Mouse (Mus musculus): ENCODE results near the gene Nfasc. TPM values are rescaled to one million over a fixed set of nuclear protein-coding genes. Genes with fewer than 3 reads are reported as not detected.

Gene Nfasc
- polyA plus RNA-seq, 1 experiment from 2014 or later = 25.5 TPM

DNA sequence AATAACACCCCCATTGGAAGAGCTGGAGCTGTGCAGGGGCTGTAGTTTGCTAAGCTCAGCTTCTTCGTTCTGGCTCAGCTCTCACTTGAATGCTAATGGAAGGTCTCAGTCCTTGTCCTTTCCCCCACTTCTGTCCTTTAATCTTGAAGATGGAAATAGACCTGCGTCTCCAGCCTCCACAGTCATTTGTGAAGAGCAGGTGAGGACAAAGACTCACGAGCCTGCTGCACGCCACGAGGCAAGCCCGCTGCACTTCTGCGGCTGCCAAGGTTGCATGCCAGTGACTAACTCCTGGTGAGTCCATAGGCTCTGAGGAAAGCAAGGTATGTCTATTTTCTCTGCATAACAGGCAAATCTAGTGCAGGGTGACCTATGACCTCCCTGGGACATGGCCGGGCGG lies 88.4 kb downstream of the Nfasc start:
- Histone ChIP-seq H3K9ac (ENCODE audit: low read length) (no peak overlapping the region), H3K9me3 (ENCODE audit: control insufficient read depth, low read length) (no peaks in the 10 kb centered on the region), H3K27me3 (ENCODE audit: control insufficient read depth, insufficient read depth, low read length) (no peaks in the 10 kb centered on the region), H3K4me1 (ENCODE audit: control insufficient read depth, insufficient read depth, low read length) (no peaks in the 10 kb centered on the region), H3K4me3 (ENCODE audit: low read depth, low read length) (no peak overlapping the region), H3K36me3 (ENCODE audit: control insufficient read depth, insufficient read depth, low read length) (no peaks in the 10 kb centered on the region), H3K27ac (ENCODE audit: low read depth, low read length) (no peak overlapping the region), H3K4me2 (ENCODE audit: low read depth) (no peak overlapping the region)
- 86% methylated on average over 9 of the region's 9 CpGs for WGBS
- ATAC-seq (ENCODE audit: insufficient read depth, low FRiP score, low TSS enrichment) = no peak
- no peak for DNase-seq (ENCODE audit: low spot score)

DNA sequence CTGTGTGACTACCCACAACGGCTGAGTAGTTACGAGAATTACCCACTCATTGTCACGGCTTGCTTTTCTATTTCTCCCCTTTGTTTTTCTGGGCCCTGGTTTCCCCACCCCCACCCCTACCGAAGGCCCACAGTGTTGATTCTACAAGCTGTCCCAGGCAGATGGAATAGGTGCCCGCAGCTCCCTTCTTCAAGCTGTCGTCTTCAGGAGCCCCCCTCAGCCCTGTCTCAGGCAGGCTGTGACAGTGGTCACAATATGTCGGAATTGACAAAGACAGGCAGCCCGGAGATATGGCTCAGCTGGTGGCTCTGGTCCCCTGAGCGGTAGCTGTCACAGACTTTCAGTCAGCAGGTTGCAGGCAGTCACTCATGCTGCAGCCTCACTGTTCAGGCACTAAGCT lies 90.9 kb downstream of the Nfasc start:
- Histone ChIP-seq H3K27me3 (ENCODE audit: control insufficient read depth, insufficient read depth, low read length) (no peaks in the 10 kb centered on the region), H3K4me3 (ENCODE audit: low read depth, low read length) (no peak overlapping the region), H3K9ac (ENCODE audit: low read length) (no peak overlapping the region), H3K36me3 (ENCODE audit: control insufficient read depth, insufficient read depth, low read length) (no peaks in the 10 kb centered on the region), H3K4me2 (ENCODE audit: low read depth) (no peak overlapping the region), H3K9me3 (ENCODE audit: control insufficient read depth, low read length) (no peaks in the 10 kb centered on the region), H3K27ac (ENCODE audit: low read depth, low read length) (no peak overlapping the region), H3K4me1 (ENCODE audit: control insufficient read depth, insufficient read depth, low read length) (no peaks in the 10 kb centered on the region)
- no peak for ATAC-seq (ENCODE audit: insufficient read depth, low FRiP score, low TSS enrichment)
- WGBS = 60% methylated on average over 9 of the region's 9 CpGs
- DNase-seq (ENCODE audit: low spot score) = no peak

DNA sequence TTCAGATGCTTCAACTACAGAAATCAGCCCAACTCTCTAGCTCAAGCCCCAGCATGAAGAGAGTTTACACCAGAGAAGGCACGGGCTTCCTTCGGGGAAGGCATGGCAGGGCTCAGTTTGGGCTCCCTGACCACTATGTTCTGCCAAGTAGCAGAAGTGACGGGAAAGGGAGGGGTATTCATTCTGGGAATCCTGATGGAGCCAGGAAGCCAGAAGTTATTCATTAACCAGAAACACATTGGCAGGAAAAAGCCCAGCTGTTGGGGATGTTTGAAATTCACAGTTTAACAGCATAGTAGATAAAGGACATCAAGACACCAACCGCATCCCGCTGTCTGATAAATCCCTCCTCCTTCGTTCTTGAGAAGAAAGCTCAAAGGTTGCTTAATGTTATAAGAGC lies 93.6 kb downstream of the Nfasc start:
- no peaks in the 10 kb centered on the region for H3K9me3 ChIP-seq (ENCODE audit: control insufficient read depth, low read length)
- H3K27me3 ChIP-seq (ENCODE audit: control insufficient read depth, insufficient read depth, low read length) = no peaks in the 10 kb centered on the region
- DNase-seq (ENCODE audit: low spot score) (no peak), ATAC-seq (ENCODE audit: insufficient read depth, low FRiP score, low TSS enrichment) (no peak)
- no peaks in the 10 kb centered on the region for H3K36me3 ChIP-seq (ENCODE audit: control insufficient read depth, insufficient read depth, low read length)
- H3K4me1 ChIP-seq (ENCODE audit: control insufficient read depth, insufficient read depth, low read length) = no peaks in the 10 kb centered on the region
- no peak overlapping the region for H3K9ac ChIP-seq (ENCODE audit: low read length)
- no peak overlapping the region for H3K4me3 ChIP-seq (ENCODE audit: low read depth, low read length)
- H3K4me2 ChIP-seq (ENCODE audit: low read depth) = no peak overlapping the region
- WGBS = 67% methylated on average over 6 of the region's 6 CpGs
- H3K27ac ChIP-seq (ENCODE audit: low read depth, low read length) = no peak overlapping the region

DNA sequence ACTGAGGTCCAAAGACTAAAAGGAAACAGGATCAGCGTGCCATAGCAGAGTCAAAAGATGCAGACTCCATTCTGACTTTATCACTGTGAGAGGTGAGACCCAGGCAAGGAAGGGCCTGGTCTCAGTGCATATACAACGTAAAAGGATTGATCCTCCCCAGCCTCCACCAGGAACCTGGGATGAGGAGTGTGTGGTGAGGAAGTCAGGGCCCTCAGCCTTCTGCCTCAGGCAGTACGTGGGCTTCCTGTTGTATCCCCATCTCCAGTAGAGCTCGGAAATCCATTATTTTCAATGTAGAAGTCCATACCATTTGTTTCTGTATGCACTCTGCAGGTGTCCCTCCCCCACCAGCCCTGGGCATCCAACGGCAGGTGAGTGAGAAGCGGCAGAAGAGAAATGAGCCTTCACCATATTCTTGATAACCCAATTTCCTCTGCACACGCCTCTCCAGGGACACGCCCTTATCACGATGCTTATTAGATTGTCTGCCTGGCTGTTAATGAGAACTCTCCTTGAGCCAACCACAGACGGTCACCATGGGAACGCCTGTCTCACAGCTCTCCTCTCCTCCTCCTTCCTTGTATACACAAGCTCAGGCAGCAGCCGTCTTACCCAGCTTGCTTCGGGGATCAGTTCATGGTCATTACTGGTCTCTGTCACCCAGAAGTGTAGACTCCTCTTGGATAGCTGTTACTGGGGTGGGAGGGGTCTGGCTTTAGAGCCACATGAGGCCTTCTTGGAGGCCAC lies 100.4 kb downstream of the Nfasc start:
- H3K9ac ChIP-seq (ENCODE audit: low read length) = no peak overlapping the region
- WGBS = 75% methylated on average over 13 of the region's 13 CpGs
- no peak for DNase-seq (ENCODE audit: low spot score)
- H3K36me3 ChIP-seq (ENCODE audit: control insufficient read depth, insufficient read depth, low read length) = no peaks in the 10 kb centered on the region
- H3K4me3 ChIP-seq (ENCODE audit: low read depth, low read length) = no peak overlapping the region
- no peaks in the 10 kb centered on the region for H3K4me1 ChIP-seq (ENCODE audit: control insufficient read depth, insufficient read depth, low read length)
- no peak overlapping the region for H3K27ac ChIP-seq (ENCODE audit: low read depth, low read length)
- no peaks in the 10 kb centered on the region for H3K9me3 ChIP-seq (ENCODE audit: control insufficient read depth, low read length)
- H3K27me3 ChIP-seq (ENCODE audit: control insufficient read depth, insufficient read depth, low read length) = no peaks in the 10 kb centered on the region
- no peak for ATAC-seq (ENCODE audit: insufficient read depth, low FRiP score, low TSS enrichment)
- no peak overlapping the region for H3K4me2 ChIP-seq (ENCODE audit: low read depth)

DNA sequence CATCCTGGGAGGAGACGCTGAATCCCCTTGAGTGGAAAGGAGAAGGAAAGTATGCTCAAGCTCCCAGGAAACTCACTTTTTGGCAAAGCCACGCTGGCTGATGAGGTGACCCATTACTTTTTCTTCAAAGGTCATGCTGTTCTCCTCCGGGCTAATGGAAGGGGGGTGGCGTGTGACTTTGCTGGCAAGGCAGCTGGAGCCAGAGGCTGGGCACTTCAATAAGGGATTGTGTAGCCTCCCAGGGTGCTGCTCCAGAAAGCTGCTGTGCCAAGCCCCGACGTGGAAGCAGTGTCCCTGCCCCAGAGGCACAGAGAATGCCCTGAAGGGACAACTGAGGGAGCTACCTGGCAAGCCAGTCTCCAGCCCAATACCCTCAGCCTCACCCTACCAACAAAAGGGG lies 101.3 kb downstream of the Nfasc start:
- no peaks in the 10 kb centered on the region for H3K4me1 ChIP-seq (ENCODE audit: control insufficient read depth, insufficient read depth, low read length)
- H3K27ac ChIP-seq (ENCODE audit: low read depth, low read length) = no peak overlapping the region
- H3K9ac ChIP-seq (ENCODE audit: low read length) = no peak overlapping the region
- WGBS = 83% methylated on average over 6 of the region's 6 CpGs
- no peaks in the 10 kb centered on the region for H3K36me3 ChIP-seq (ENCODE audit: control insufficient read depth, insufficient read depth, low read length)
- ATAC-seq (ENCODE audit: insufficient read depth, low FRiP score, low TSS enrichment) (no peak), DNase-seq (ENCODE audit: low spot score) (no peak)
- H3K4me2 ChIP-seq (ENCODE audit: low read depth) = no peak overlapping the region
- no peaks in the 10 kb centered on the region for H3K27me3 ChIP-seq (ENCODE audit: control insufficient read depth, insufficient read depth, low read length)
- H3K9me3 ChIP-seq (ENCODE audit: control insufficient read depth, low read length) = no peaks in the 10 kb centered on the region
- H3K4me3 ChIP-seq (ENCODE audit: low read depth, low read length) = no peak overlapping the region

DNA sequence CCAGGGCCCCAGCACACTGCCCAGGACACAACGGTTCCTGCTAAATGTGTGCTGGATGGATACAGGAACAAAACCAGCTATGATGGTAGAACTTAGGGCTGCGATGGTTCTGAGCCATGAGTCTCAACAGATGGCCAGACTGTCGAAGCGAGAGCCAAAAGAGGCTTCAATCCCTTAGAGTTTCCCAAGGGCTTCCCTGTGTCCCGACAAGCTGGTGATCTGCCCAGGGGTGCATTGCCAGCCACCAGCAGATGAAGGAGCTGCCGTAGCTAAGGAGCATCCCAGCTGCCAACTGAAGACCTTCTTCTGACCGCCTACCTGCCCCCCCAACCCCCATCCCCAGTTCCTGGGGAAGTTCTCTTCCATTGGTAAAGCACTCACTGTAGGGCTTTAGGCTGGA lies 104.3 kb downstream of the Nfasc start:
- 85% methylated on average over 7 of the region's 7 CpGs for WGBS
- Histone ChIP-seq H3K4me2 (ENCODE audit: low read depth) (no peak overlapping the region), H3K9me3 (ENCODE audit: control insufficient read depth, low read length) (no peaks in the 10 kb centered on the region), H3K36me3 (ENCODE audit: control insufficient read depth, insufficient read depth, low read length) (no peaks in the 10 kb centered on the region), H3K9ac (ENCODE audit: low read length) (no peak overlapping the region), H3K4me1 (ENCODE audit: control insufficient read depth, insufficient read depth, low read length) (no peaks in the 10 kb centered on the region), H3K4me3 (ENCODE audit: low read depth, low read length) (no peak overlapping the region), H3K27me3 (ENCODE audit: control insufficient read depth, insufficient read depth, low read length) (no peaks in the 10 kb centered on the region), H3K27ac (ENCODE audit: low read depth, low read length) (no peak overlapping the region)
- ATAC-seq (ENCODE audit: insufficient read depth, low FRiP score, low TSS enrichment) (no peak), DNase-seq (ENCODE audit: low spot score) (no peak)

DNA sequence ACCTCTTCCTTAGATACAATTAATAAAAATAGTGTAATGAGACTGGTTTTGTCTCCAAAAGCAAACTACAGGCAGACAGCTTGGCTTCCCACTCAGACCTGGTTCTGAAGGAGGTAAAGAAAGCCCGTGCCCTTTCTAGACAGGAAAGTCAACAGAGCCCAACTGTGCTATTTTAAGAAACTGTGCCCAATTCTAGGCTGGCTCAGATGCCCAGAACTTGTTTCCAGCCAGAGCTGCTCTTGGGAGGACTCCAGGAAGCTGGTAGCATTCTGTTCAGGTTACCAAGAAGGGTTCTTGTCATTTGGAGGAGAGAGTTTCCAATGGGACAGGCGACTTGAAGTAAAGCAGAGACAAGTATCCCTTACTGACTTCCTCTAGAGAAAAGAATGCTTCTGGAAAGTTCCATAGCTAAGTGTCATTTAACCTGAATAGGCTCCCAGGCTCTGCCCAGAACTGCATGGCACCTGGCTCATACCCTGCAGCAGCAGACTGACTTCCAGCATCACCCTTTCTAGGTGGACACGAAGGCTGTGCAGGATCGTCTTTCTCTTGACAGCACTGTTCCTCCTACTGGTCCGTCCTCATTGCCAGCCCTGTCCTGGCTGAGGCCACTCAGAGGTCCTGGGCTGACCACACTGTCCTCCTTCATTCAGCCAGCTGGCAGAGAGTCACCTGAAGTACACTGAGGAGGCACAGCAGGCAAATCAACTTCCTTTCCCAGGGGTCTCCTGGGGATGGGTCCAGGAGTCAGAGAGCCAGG lies 111.8 kb downstream of the Nfasc start:
- Histone ChIP-seq H3K4me2 (ENCODE audit: low read depth) (no peak overlapping the region), H3K9me3 (ENCODE audit: control insufficient read depth, low read length) (no peaks in the 10 kb centered on the region), H3K27ac (ENCODE audit: low read depth, low read length) (no peak overlapping the region), H3K9ac (ENCODE audit: low read length) (no peak overlapping the region), H3K27me3 (ENCODE audit: control insufficient read depth, insufficient read depth, low read length) (no peaks in the 10 kb centered on the region), H3K4me3 (ENCODE audit: low read depth, low read length) (no peak overlapping the region), H3K4me1 (ENCODE audit: control insufficient read depth, insufficient read depth, low read length) (no peaks in the 10 kb centered on the region), H3K36me3 (ENCODE audit: control insufficient read depth, insufficient read depth, low read length) (peaks cover 2% of the 10 kb centered on the region; the same call in 1 of the 2 replicates)
- ATAC-seq (ENCODE audit: insufficient read depth, low FRiP score, low TSS enrichment) = no peak
- WGBS = 77% methylated on average over 5 of the region's 5 CpGs
- DNase-seq (ENCODE audit: low spot score) = no peak

DNA sequence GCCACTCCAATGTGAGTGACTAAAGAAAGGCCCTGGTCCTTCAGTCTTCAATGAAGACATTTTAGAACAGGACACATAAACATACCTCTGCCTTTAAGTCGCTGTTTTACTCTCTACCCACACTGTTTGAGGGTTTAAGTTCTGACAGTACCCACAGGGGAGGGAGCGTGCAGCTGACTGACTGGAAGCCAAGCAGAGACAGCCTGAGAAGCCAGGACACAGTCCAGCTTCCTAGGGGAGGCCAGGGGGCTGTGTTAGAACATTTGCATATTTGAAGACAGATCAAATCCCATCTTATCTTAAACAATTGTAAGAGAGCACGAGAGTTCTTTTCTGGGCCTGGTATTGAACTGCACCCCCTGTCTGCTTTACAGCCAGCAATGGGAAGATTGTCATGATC lies 113.0 kb downstream of the Nfasc start:
- ATAC-seq (ENCODE audit: insufficient read depth, low FRiP score, low TSS enrichment) = no peak

DNA sequence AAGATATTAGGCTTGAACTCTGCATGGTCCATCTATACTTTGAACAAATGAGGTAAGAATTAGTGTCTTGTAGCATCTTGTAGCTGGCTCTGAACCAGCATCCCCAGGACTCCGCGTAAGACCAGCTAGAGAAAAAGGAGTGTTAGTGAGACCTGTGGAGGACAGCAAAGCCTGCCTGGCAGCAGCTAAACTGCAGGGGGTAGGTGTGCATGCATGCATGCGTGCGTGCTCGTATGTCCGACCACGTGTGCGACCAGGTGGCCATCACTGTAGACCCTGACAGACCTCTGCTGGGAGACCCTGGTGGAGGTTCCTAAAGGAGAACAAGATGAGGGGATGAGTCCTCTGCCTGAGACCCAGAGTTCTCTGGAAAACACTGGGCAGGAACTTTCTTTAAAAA lies 113.4 kb downstream of the Nfasc start:
- Histone ChIP-seq H3K27ac (ENCODE audit: low read depth, low read length) (no peak overlapping the region), H3K4me1 (ENCODE audit: control insufficient read depth, insufficient read depth, low read length) (no peaks in the 10 kb centered on the region), H3K36me3 (ENCODE audit: control insufficient read depth, insufficient read depth, low read length) (peaks cover 2% of the 10 kb centered on the region; the same call in 1 of the 2 replicates), H3K9ac (ENCODE audit: low read length) (no peak overlapping the region), H3K27me3 (ENCODE audit: control insufficient read depth, insufficient read depth, low read length) (no peaks in the 10 kb centered on the region), H3K4me3 (ENCODE audit: low read depth, low read length) (no peak overlapping the region), H3K9me3 (ENCODE audit: control insufficient read depth, low read length) (no peaks in the 10 kb centered on the region), H3K4me2 (ENCODE audit: low read depth) (no peak overlapping the region)
- DNase-seq (ENCODE audit: low spot score) (no peak), ATAC-seq (ENCODE audit: insufficient read depth, low FRiP score, low TSS enrichment) (no peak)
- WGBS = 91% methylated on average over 8 of the region's 8 CpGs

More for the DNA sequence above, 113.0 kb downstream of the Nfasc start:
- no peak overlapping the region for H3K9ac ChIP-seq (ENCODE audit: low read length)
- no peaks in the 10 kb centered on the region for H3K4me1 ChIP-seq (ENCODE audit: control insufficient read depth, insufficient read depth, low read length)
- peaks cover 2% of the 10 kb centered on the region; the same call in 1 of the 2 replicates for H3K36me3 ChIP-seq (ENCODE audit: control insufficient read depth, insufficient read depth, low read length)
- no peaks in the 10 kb centered on the region for H3K27me3 ChIP-seq (ENCODE audit: control insufficient read depth, insufficient read depth, low read length)
- WGBS = 81% methylated on average over 3 of the region's 3 CpGs
- H3K27ac ChIP-seq (ENCODE audit: low read depth, low read length) = no peak overlapping the region
- DNase-seq (ENCODE audit: low spot score) = no peak
- no peak overlapping the region for H3K4me2 ChIP-seq (ENCODE audit: low read depth)
- no peak overlapping the region for H3K4me3 ChIP-seq (ENCODE audit: low read depth, low read length)
- H3K9me3 ChIP-seq (ENCODE audit: control insufficient read depth, low read length) = no peaks in the 10 kb centered on the region
